Mouse (Mus musculus): ENCODE data around the gene Exosc1.

Exosc1 gene

GRCm38 (mm10) chr19:41912121-41913080 lies 20.8 kb downstream of the Exosc1 start:
- peak; percentile 96 for DNase-seq

- peak; percentile 100 for DNase-seq
Measured at GRCm38 (mm10) chr19:41911178-41912073, 21.8 kb downstream of the Exosc1 start, which contains the start of gene Pgam1. Gene Pgam1 (plus strand): TSS chr19:41911923.

- no peak for DNase-seq
Measured at GRCm38 (mm10) chr19:41910396-41910795, 22.8 kb downstream of the Exosc1 start.

GRCm38 (mm10) chr19:41908736-41909135 lies 24.5 kb downstream of the Exosc1 start:
- DNase-seq: no peak

- no peak for DNase-seq
Measured at GRCm38 (mm10) chr19:41907079-41907760, 26.0 kb downstream of the Exosc1 start.

GRCm38 (mm10) chr19:41906311-41907078 lies 26.7 kb downstream of the Exosc1 start:
- DNase-seq: no peak

GRCm38 (mm10) chr19:41905246-41905645 lies 28.0 kb downstream of the Exosc1 start:
- no peak for DNase-seq

- no peak for DNase-seq
Measured at GRCm38 (mm10) chr19:41902848-41903593, 30.2 kb downstream of the Exosc1 start.

- DNase-seq: no peak
Measured at GRCm38 (mm10) chr19:41901696-41902095, 31.5 kb downstream of the Exosc1 start.

- no peak for DNase-seq
Measured at GRCm38 (mm10) chr19:41900495-41901090, 32.6 kb downstream of the Exosc1 start.

- no peak for DNase-seq
Measured at GRCm38 (mm10) chr19:41898860-41899259, 34.4 kb downstream of the Exosc1 start.

- no peak for DNase-seq
Measured at GRCm38 (mm10) chr19:41896319-41896711, 36.9 kb downstream of the Exosc1 start.

GRCm38 (mm10) chr19:41895460-41896318 lies 37.5 kb downstream of the Exosc1 start, which contains the start of gene Rrp12:
Gene Rrp12 (minus strand): TSS chr19:41896173.
- DNase-seq: peak; percentile 98

GRCm38 (mm10) chr19:41894959-41895358 lies 38.3 kb downstream of the Exosc1 start:
- DNase-seq: no peak

- no peak for DNase-seq
Measured at GRCm38 (mm10) chr19:41888191-41888590, 45.0 kb downstream of the Exosc1 start.

GRCm38 (mm10) chr19:41883882-41884281 lies 49.3 kb downstream of the Exosc1 start:
- DNase-seq: no peak

GRCm38 (mm10) chr19:41881842-41882241 lies 51.4 kb downstream of the Exosc1 start:
- no peak for DNase-seq

- DNase-seq: no peak
Measured at GRCm38 (mm10) chr19:41874356-41874755, 58.9 kb downstream of the Exosc1 start.

Data from heart, adult 11 months (tissue).